Mouse (Mus musculus) embryonic fibroblast, embryonic 13.5 days (primary cell): ENCODE measurements at regions not wholly inside any gene's neighbourhood (a gene's known extent, or its start where the extent isn't known, plus 50 kb on each side); places are given as distances from the start of the nearest gene placed in this dataset.

Experiments used
- H3K27ac ChIP-seq: 2 replicates; pipeline ENCODE4 v1.5.1; 2012; ENCODE audit warnings: low read length, control low read depth, inconsistent platforms; ENCODE audit not compliant: insufficient read depth
- H3K4me1 ChIP-seq: 2 replicates; pipeline ENCODE4 v1.6.1; 2011; ENCODE audit warnings: low read length; ENCODE audit not compliant: control insufficient read depth, insufficient read depth
- H3K4me3 ChIP-seq: 2 replicates; pipeline ENCODE4 v1.5.1; 2011; ENCODE audit warnings: mild to moderate bottlenecking, control low read depth, low read length; ENCODE audit not compliant: insufficient read depth
- CTCF ChIP-seq: IDR thresholded peaks from 2 replicates; pipeline ENCODE4 v1.5.1; 2011; ENCODE audit warnings: mild to moderate bottlenecking, control low read depth, low read length, moderate library complexity, borderline replicate concordance; ENCODE audit not compliant: insufficient read depth
- POLR2A ChIP-seq: IDR thresholded peaks from 2 replicates; pipeline ENCODE4 v1.6.1; 2011; ENCODE audit warnings: low read depth, mild to moderate bottlenecking, control low read depth, low read length, moderate library complexity

GRCm38 (mm10) chr14:71936373-71937156, 555.1 kb downstream of the Gm9195 start:
- no peak for TF ChIP-seq CTCF
- TF ChIP-seq POLR2A, result no peak
- no peak overlapping the region for H3K4me3 ChIP-seq
- no peak overlapping the region for H3K27ac ChIP-seq
- no peaks in the 10 kb centered on the region for H3K4me1 ChIP-seq

- TF ChIP-seq CTCF, result no peak
- no peak for TF ChIP-seq POLR2A
- H3K27ac ChIP-seq, result no peak overlapping the region
- H3K4me3 ChIP-seq, result no peak overlapping the region
- no peaks in the 10 kb centered on the region for H3K4me1 ChIP-seq
These were observed 575.7 kb downstream of the Gm9195 start for GRCm38 (mm10) chr14:71915964-71916363.

GRCm38 (mm10) chr14:71910936-71911335, 580.7 kb downstream of the Gm9195 start:
- Histone ChIP-seq H3K27ac (no peak overlapping the region), H3K4me1 (no peaks in the 10 kb centered on the region), H3K4me3 (no peak overlapping the region)
- TF ChIP-seq POLR2A (no peak), CTCF (no peak)

GRCm38 (mm10) chr14:71895468-71895867, 596.2 kb downstream of the Gm9195 start:
- TF ChIP-seq POLR2A, result no peak
- no peak for TF ChIP-seq CTCF
- Histone ChIP-seq H3K4me3 (no peak overlapping the region), H3K4me1 (no peaks in the 10 kb centered on the region), H3K27ac (no peak overlapping the region)

- no peaks in the 10 kb centered on the region for H3K4me1 ChIP-seq
- no peak overlapping the region for H3K27ac ChIP-seq
- TF ChIP-seq CTCF, result no peak
- no peak for TF ChIP-seq POLR2A
- H3K4me3 ChIP-seq, result no peak overlapping the region
These were observed 596.8 kb downstream of the Gm9195 start for GRCm38 (mm10) chr14:71894811-71895210.

- TF ChIP-seq CTCF, result no peak
- TF ChIP-seq POLR2A, result no peak
- H3K27ac ChIP-seq, result no peak overlapping the region
These were observed 598.3 kb downstream of the Gm9195 start for GRCm38 (mm10) chr14:71893361-71893760.

GRCm38 (mm10) chr14:71891667-71892066, 600.0 kb downstream of the Gm9195 start:
- no peak for TF ChIP-seq CTCF
- no peak for TF ChIP-seq POLR2A
- Histone ChIP-seq H3K4me3 (no peak overlapping the region), H3K4me1 (no peaks in the 10 kb centered on the region), H3K27ac (no peak overlapping the region)

More at GRCm38 (mm10) chr14:71893361-71893760, 598.3 kb downstream of the Gm9195 start:
- no peaks in the 10 kb centered on the region for H3K4me1 ChIP-seq
- no peak overlapping the region for H3K4me3 ChIP-seq

- Histone ChIP-seq H3K27ac (no peak overlapping the region), H3K4me1 (no peaks in the 10 kb centered on the region), H3K4me3 (no peak overlapping the region)
- TF ChIP-seq CTCF (no peak), POLR2A (no peak)
These were observed 608.8 kb downstream of the Gm9195 start for GRCm38 (mm10) chr14:71882871-71883270.

GRCm38 (mm10) chr14:71845546-71845945, 646.1 kb downstream of the Gm9195 start:
- Histone ChIP-seq H3K4me1 (no peaks in the 10 kb centered on the region), H3K27ac (no peak overlapping the region), H3K4me3 (no peak overlapping the region)
- no peak for TF ChIP-seq CTCF
- TF ChIP-seq POLR2A, result no peak

- no peaks in the 10 kb centered on the region for H3K4me1 ChIP-seq
- H3K4me3 ChIP-seq, result no peak overlapping the region
- H3K27ac ChIP-seq, result no peak overlapping the region
- TF ChIP-seq CTCF (no peak), POLR2A (no peak)
These were observed 682.7 kb downstream of the Gm9195 start for GRCm38 (mm10) chr14:71808863-71809487.
